Mouse (Mus musculus): ENCODE results near the gene Lenep.

DNA sequence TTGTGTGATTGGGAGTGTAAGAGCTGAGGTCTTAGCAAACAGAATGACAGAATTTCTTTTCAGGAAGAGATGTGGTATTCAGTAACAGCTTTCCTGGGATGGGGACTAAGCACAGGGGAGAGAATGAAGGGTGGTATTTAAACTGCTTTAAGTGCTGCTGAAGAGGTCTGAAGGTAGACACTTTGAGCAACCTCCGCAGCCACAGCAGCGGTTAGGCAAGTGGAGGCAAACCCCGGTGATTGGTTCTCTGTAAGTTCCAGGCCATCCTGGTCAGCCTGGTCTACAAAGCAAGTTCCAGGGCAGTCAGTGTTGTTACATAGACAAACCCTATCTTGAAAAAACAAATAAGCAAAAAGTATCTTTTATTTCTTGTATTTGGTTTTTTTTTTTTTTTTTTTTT, 17.4 kb upstream of the Lenep start:
- TF ChIP-seq POLR2A (IDR thresholded peaks at IDR 0.05; ENCODE audit: borderline replicate concordance, extremely low read depth, insufficient read depth, insufficient read length, poor library complexity, severe bottlenecking) (no peak), CTCF (IDR thresholded peaks at IDR 0.05; ENCODE audit: borderline replicate concordance, extremely low read depth, insufficient read depth, insufficient read length) (no peak)

All from brain, embryonic 14.5 days (tissue).